Comparison of ENCODE assay signal across 8 mouse cellular contexts in genomic region chr7:125581317-125581672, GRCm38 (mm10). TPM values are rescaled to one million over a fixed set of nuclear protein-coding genes. Genes with fewer than 3 reads are reported as not detected.
DNase-seq lines count a peak whose midpoint lies in the region; ATAC-seq lines count a peak whose summit lies in the region.

No protein-coding gene starts in this region.

- intact Hi-C loops in gastrocnemius, postnatal 14 days (cut with DNase I; ENCODE audit: low total_unique reads) = loop anchor here (1.0 kb wide), 1 partner anchor 111 kb away; no protein-coding TSS in a partner anchor

- DNase-seq in adrenal gland, adult (ENCODE audit: inconsistent age in 2 of 2, low spot score in 1 of 2) = peak; percentile 88 to 97
- DNase-seq in embryo, embryonic 10 days (ENCODE audit: low spot score) = peak; percentile 92
- DNase-seq in gastrocnemius, postnatal 14 days = peak; percentile 89
- peak; percentile 42 to 92 for DNase-seq in left cerebral cortex, adult 9 months (ENCODE audit: low spot score in 2 of 2)
- peak; percentile 87 to 91 for DNase-seq in right cerebral cortex, postnatal 10 days (ENCODE audit: low spot score in 2 of 2)
- DNase-seq in urinary bladder, postnatal 14 days (ENCODE audit: low spot score) = peak; percentile 90

- ATAC-seq in inflammation-experienced regulatory T-cells, adult 6 months = peak; percentile 63
- peak; percentile 73 for ATAC-seq in megakaryocyte progenitor cell, adult 5-6 weeks (replicated peaks; ENCODE audit: poor library complexity)

RNA-seq across cellular contexts. Expression of gene Il21r, which starts 21.9 kb away (rescaled TPM):
- under 1 TPM; 0.09 to 0.10 TPM for total RNA-seq in gastrocnemius, postnatal 14 days (2021)
- 10 to 100 TPM; 68.7 to 92.3 (median 73.8) TPM for polyA plus RNA-seq in inflammation-experienced regulatory T-cells, adult 6 months (2017; shearing (Covaris generic))
- total RNA-seq in megakaryocyte progenitor cell, adult 5-6 weeks (2015) = 2.7 and 4.3 TPM in 2 replicates
- total RNA-seq in megakaryocyte progenitor cell, adult 5-6 weeks (2017) = 3.6 and 7.2 TPM in 2 replicates

RNA-seq across cellular contexts. Expression of gene Il4ra, which starts 29.4 kb away (rescaled TPM):
- 1 to 10 TPM; 9.4 to 9.5 TPM for total RNA-seq in gastrocnemius, postnatal 14 days (2021)
- polyA plus RNA-seq in inflammation-experienced regulatory T-cells, adult 6 months (2017; shearing (Covaris generic)) = 10 to 100 TPM; 37.9 to 62.8 (median 54.6) TPM
- total RNA-seq in megakaryocyte progenitor cell, adult 5-6 weeks (2015) = 10.5 and 12.0 TPM in 2 replicates
- 19.2 and 20.4 TPM in 2 replicates for total RNA-seq in megakaryocyte progenitor cell, adult 5-6 weeks (2017)

Comparison
In these comparisons a context has a peak if more than half of its experiments do, and no peak if none do; other contexts are left out.
1. Peak in every context shown above with its lines: DNase-seq and ATAC-seq.